Mouse (Mus musculus) hindbrain, embryonic 15.5 days (tissue): ENCODE results near the gene Atp5e. TPM values are rescaled to one million over a fixed set of nuclear protein-coding genes. Genes with fewer than 3 reads are reported as not detected.

Experiments used
- polyA plus RNA-seq: library from polyadenylated mRNA; unstranded; fragments of >200 nt; fragmentation: Nextera tagmentation; extraction: Ambion mirVana; gene quantifications from 2 replicates; pipeline ENCODE4 v1.2.1, GENCODE M21; 2015

The Atp5e gene
- polyA plus RNA-seq, 1 experiment from 2014 or later: 799 TPM

Other genes with a start within 250 kb of the Atp5e start
- 1,606 and 1,659 TPM in 2 replicates for gene Gnas, start 179.8 kb downstream of the Atp5e start, polyA plus RNA-seq
- 11.8 and 13.1 TPM in 2 replicates for gene Gm20721, start 117.4 kb downstream of the Atp5e start, polyA plus RNA-seq
- gene Nelfcd, start 48.3 kb downstream of the Atp5e start, polyA plus RNA-seq: 106 and 112 TPM in 2 replicates
- 74.8 and 84.4 TPM in 2 replicates for gene Ctsz, start 25.1 kb downstream of the Atp5e start, polyA plus RNA-seq
- 1.1 TPM in 2 replicates for gene Tubb1, start 13.4 kb downstream of the Atp5e start, polyA plus RNA-seq
- gene Prelid3b, start 9.0 kb upstream of the Atp5e start, polyA plus RNA-seq: 110 and 111 TPM in 2 replicates
- 0.01 TPM in 1 of 2 replicates, not detected in the other for gene Zfp831, start 179.4 kb upstream of the Atp5e start, polyA plus RNA-seq